Mouse (Mus musculus): ENCODE results near the gene Pdgfb. TPM values are rescaled to one million over a fixed set of nuclear protein-coding genes. Genes with fewer than 3 reads are reported as not detected.

Pdgfb gene
- polyA plus RNA-seq, 1 experiment from 2014 or later, result 1.8 TPM

GRCm38 (mm10) chr15:79997988-79998387, 16.8 kb downstream of the Pdgfb start:
- H3K4me3 ChIP-seq, result no peak overlapping the region
- H3K27ac ChIP-seq, result no peak overlapping the region
- H3K36me3 ChIP-seq (replicated peaks), result no peaks in the 10 kb centered on the region
- DNase-seq (ENCODE audit: extremely low spot score, low spot score), result no peak
- no peaks in the 10 kb centered on the region for H3K9me3 ChIP-seq
- H3K4me1 ChIP-seq, result peaks cover 14% of the 10 kb centered on the region
- WGBS, result 76% methylated on average over 3 of the region's 3 CpGs
- H3K27me3 ChIP-seq (ENCODE audit: poor library complexity, severe bottlenecking), result no peaks in the 10 kb centered on the region

- Histone ChIP-seq H3K27me3 (ENCODE audit: poor library complexity, severe bottlenecking) (no peaks in the 10 kb centered on the region), H3K4me3 (no peak overlapping the region), H3K9me3 (no peaks in the 10 kb centered on the region), H3K4me1 (peaks cover 14% of the 10 kb centered on the region), H3K27ac (no peak overlapping the region), H3K36me3 (replicated peaks) (no peaks in the 10 kb centered on the region)
- DNase-seq (ENCODE audit: extremely low spot score, low spot score), result no peak
- WGBS, result 95% methylated on average over 11 of the region's 11 CpGs
Measured at GRCm38 (mm10) chr15:79996781-79997180, 18.0 kb downstream of the Pdgfb start.

GRCm38 (mm10) chr15:79995552-79995951, 19.2 kb downstream of the Pdgfb start:
- Histone ChIP-seq H3K27me3 (ENCODE audit: poor library complexity, severe bottlenecking) (no peaks in the 10 kb centered on the region), H3K9me3 (no peaks in the 10 kb centered on the region), H3K36me3 (replicated peaks) (no peaks in the 10 kb centered on the region), H3K27ac (no peak overlapping the region), H3K4me3 (no peak overlapping the region), H3K4me1 (peaks cover 11% of the 10 kb centered on the region)
- no peak for DNase-seq (ENCODE audit: extremely low spot score, low spot score)
- WGBS, result 94% methylated on average over 7 of the region's 7 CpGs

GRCm38 (mm10) chr15:79994566-79994965, 20.2 kb downstream of the Pdgfb start:
- no peak overlapping the region for H3K4me3 ChIP-seq
- H3K27me3 ChIP-seq (ENCODE audit: poor library complexity, severe bottlenecking), result no peaks in the 10 kb centered on the region
- no peaks in the 10 kb centered on the region for H3K36me3 ChIP-seq (replicated peaks)
- no peak overlapping the region for H3K27ac ChIP-seq
- H3K4me1 ChIP-seq, result peaks cover 5% of the 10 kb centered on the region; the same call in 1 of the 2 replicates
- H3K9me3 ChIP-seq, result no peaks in the 10 kb centered on the region
- WGBS, result 93% methylated on average over 4 of the region's 4 CpGs
- DNase-seq (ENCODE audit: extremely low spot score, low spot score), result no peak

- DNase-seq (ENCODE audit: extremely low spot score, low spot score), result no peak
- no peaks in the 10 kb centered on the region for H3K27me3 ChIP-seq (ENCODE audit: poor library complexity, severe bottlenecking)
- peaks cover 24% of the 10 kb centered on the region for H3K4me1 ChIP-seq
- H3K9me3 ChIP-seq, result no peaks in the 10 kb centered on the region
- H3K27ac ChIP-seq, result no peak overlapping the region
- H3K36me3 ChIP-seq (replicated peaks), result no peaks in the 10 kb centered on the region
- WGBS, result 87% methylated on average over 8 of the region's 8 CpGs
- no peak overlapping the region for H3K4me3 ChIP-seq
Measured at GRCm38 (mm10) chr15:79986182-79986581, 28.6 kb downstream of the Pdgfb start.

- Histone ChIP-seq H3K4me3 (no peak overlapping the region), H3K4me1 (peaks cover 26% of the 10 kb centered on the region), H3K9me3 (no peaks in the 10 kb centered on the region), H3K27ac (no peak overlapping the region), H3K36me3 (replicated peaks) (no peaks in the 10 kb centered on the region), H3K27me3 (ENCODE audit: poor library complexity, severe bottlenecking) (no peaks in the 10 kb centered on the region)
- DNase-seq (ENCODE audit: extremely low spot score, low spot score), result no peak
- WGBS, result 69% methylated on average over 11 of the region's 11 CpGs
Measured at GRCm38 (mm10) chr15:79985471-79985870, 29.3 kb downstream of the Pdgfb start.

- no peak overlapping the region for H3K4me3 ChIP-seq
- no peaks in the 10 kb centered on the region for H3K9me3 ChIP-seq
- no peaks in the 10 kb centered on the region for H3K27me3 ChIP-seq (ENCODE audit: poor library complexity, severe bottlenecking)
- no peak overlapping the region for H3K27ac ChIP-seq
- 74% methylated on average over 7 of the region's 7 CpGs for WGBS
- no peak for DNase-seq (ENCODE audit: extremely low spot score, low spot score)
- H3K4me1 ChIP-seq, result peaks cover 26% of the 10 kb centered on the region
- no peaks in the 10 kb centered on the region for H3K36me3 ChIP-seq (replicated peaks)
Measured at GRCm38 (mm10) chr15:79984152-79984551, 30.6 kb downstream of the Pdgfb start.

- no peaks in the 10 kb centered on the region for H3K27me3 ChIP-seq (ENCODE audit: poor library complexity, severe bottlenecking)
- H3K9me3 ChIP-seq, result no peaks in the 10 kb centered on the region; the same call in 1 of the 2 replicates
- no peak overlapping the region for H3K27ac ChIP-seq
- H3K36me3 ChIP-seq (replicated peaks), result no peaks in the 10 kb centered on the region
- H3K4me3 ChIP-seq, result no peak overlapping the region
- WGBS, result 91% methylated on average over 11 of the region's 11 CpGs
- DNase-seq (ENCODE audit: extremely low spot score, low spot score), result no peak
- peaks cover 26% of the 10 kb centered on the region for H3K4me1 ChIP-seq
Measured at GRCm38 (mm10) chr15:79980716-79981115, 34.1 kb downstream of the Pdgfb start.

- H3K27me3 ChIP-seq (ENCODE audit: poor library complexity, severe bottlenecking), result no peaks in the 10 kb centered on the region
- no peaks in the 10 kb centered on the region for H3K36me3 ChIP-seq (replicated peaks)
- 96% methylated on average over 11 of the region's 11 CpGs for WGBS
- H3K4me1 ChIP-seq, result no peaks in the 10 kb centered on the region
- no peaks in the 10 kb centered on the region for H3K9me3 ChIP-seq
- no peak overlapping the region for H3K27ac ChIP-seq
- no peak overlapping the region for H3K4me3 ChIP-seq
- no peak for DNase-seq (ENCODE audit: extremely low spot score, low spot score)
Measured at GRCm38 (mm10) chr15:79972186-79972585, 42.6 kb downstream of the Pdgfb start.

GRCm38 (mm10) chr15:79970940-79971339, 43.8 kb downstream of the Pdgfb start, which contains the start of gene Cbx7:
Cbx7 (minus strand) TSS chr15:79971119.
- no peaks in the 10 kb centered on the region for H3K9me3 ChIP-seq
- no peak within 1 kb of the TSS for H3K27ac ChIP-seq
- 92% methylated on average over 11 of the region's 11 CpGs for WGBS
- no peaks in the 10 kb centered on the region for H3K36me3 ChIP-seq (replicated peaks)
- no peak for DNase-seq (ENCODE audit: extremely low spot score, low spot score)
- H3K27me3 ChIP-seq (ENCODE audit: poor library complexity, severe bottlenecking), result no peaks in the 10 kb centered on the region
- H3K4me3 ChIP-seq, result no peak within 1 kb of the TSS
- H3K4me1 ChIP-seq, result no peaks in the 10 kb centered on the region

- no peaks in the 10 kb centered on the region for H3K9me3 ChIP-seq
- H3K27ac ChIP-seq, result no peak overlapping the region
- DNase-seq (ENCODE audit: extremely low spot score, low spot score), result no peak
- no peaks in the 10 kb centered on the region for H3K27me3 ChIP-seq (ENCODE audit: poor library complexity, severe bottlenecking)
- H3K4me3 ChIP-seq, result no peak overlapping the region
- no peaks in the 10 kb centered on the region for H3K36me3 ChIP-seq (replicated peaks)
- H3K4me1 ChIP-seq, result no peaks in the 10 kb centered on the region
- WGBS, result 96% methylated on average over 18 of the region's 18 CpGs
Measured at GRCm38 (mm10) chr15:79970491-79970890, 44.3 kb downstream of the Pdgfb start.

- H3K9me3 ChIP-seq, result no peaks in the 10 kb centered on the region
- no peak overlapping the region for H3K4me3 ChIP-seq
- DNase-seq (ENCODE audit: extremely low spot score, low spot score), result no peak
- 88% methylated on average over 6 of the region's 6 CpGs for WGBS
- no peak overlapping the region for H3K27ac ChIP-seq
- H3K27me3 ChIP-seq (ENCODE audit: poor library complexity, severe bottlenecking), result no peaks in the 10 kb centered on the region
- no peaks in the 10 kb centered on the region for H3K36me3 ChIP-seq (replicated peaks)
- peaks cover 6% of the 10 kb centered on the region for H3K4me1 ChIP-seq
Measured at GRCm38 (mm10) chr15:79967346-79967745, 47.4 kb downstream of the Pdgfb start.

- Histone ChIP-seq H3K4me3 (no peak overlapping the region), H3K9me3 (no peaks in the 10 kb centered on the region), H3K27me3 (ENCODE audit: poor library complexity, severe bottlenecking) (no peaks in the 10 kb centered on the region), H3K4me1 (peaks cover 24% of the 10 kb centered on the region), H3K36me3 (replicated peaks) (no peaks in the 10 kb centered on the region), H3K27ac (no peak overlapping the region)
- DNase-seq (ENCODE audit: extremely low spot score, low spot score), result no peak
- WGBS, result 90% methylated on average over 7 of the region's 7 CpGs
Measured at GRCm38 (mm10) chr15:79964376-79964775, 50.4 kb downstream of the Pdgfb start.

- Histone ChIP-seq H3K27me3 (ENCODE audit: poor library complexity, severe bottlenecking) (no peaks in the 10 kb centered on the region), H3K4me3 (no peak overlapping the region), H3K36me3 (replicated peaks) (no peaks in the 10 kb centered on the region), H3K9me3 (no peaks in the 10 kb centered on the region), H3K4me1 (peaks cover 24% of the 10 kb centered on the region), H3K27ac (0 out of 2 replicates have a peak overlapping the region, but pooled peaks have one; percentile 31)
- WGBS, result 77% methylated on average over 18 of the region's 18 CpGs
- no peak for DNase-seq (ENCODE audit: extremely low spot score, low spot score)
Measured at GRCm38 (mm10) chr15:79962661-79963060, 52.1 kb downstream of the Pdgfb start.

Measured in forebrain, embryonic 10.5 days (tissue).